Mouse (Mus musculus) heart, embryonic 12.5 days (tissue): ENCODE results near the gene Olfr1432. TPM values are rescaled to one million over a fixed set of nuclear protein-coding genes. Genes with fewer than 3 reads are reported as not detected.
"Not testable (repeated sequence)": the region's sequence is repeated elsewhere in the genome, so short reads cannot be mapped to it uniquely, and the experiment has no call there.

Experiments used
- ATAC-seq: fragments of 200-750 bp; cut with Nextera tagmentation; 2 replicates; pipeline ENCODE4 v1.8.0; 2017; ENCODE audit warnings: moderate TSS enrichment, moderate library complexity; ENCODE audit not compliant: insufficient number of reproducible peaks, low FRiP score
- H3K27ac ChIP-seq: fragments of 300-500 bp; sonication (generic); 2 replicates; pipeline ENCODE4 v1.5.1; 2016; ENCODE audit warnings: mild to moderate bottlenecking, moderate library complexity; ENCODE audit not compliant: poor library complexity, severe bottlenecking
- H3K27me3 ChIP-seq: fragments of 300-500 bp; sonication (generic); replicated peaks from 2 replicates; pipeline ENCODE4 v1.6.1; 2016; ENCODE audit warnings: mild to moderate bottlenecking, moderate library complexity
- H3K36me3 ChIP-seq: fragments of 300-500 bp; sonication (generic); 2 replicates; pipeline ENCODE4 v1.6.1; 2016; ENCODE audit warnings: mild to moderate bottlenecking, moderate library complexity
- H3K4me1 ChIP-seq: fragments of 300-500 bp; sonication (generic); replicated peaks from 2 replicates; pipeline ENCODE4 v1.6.1; 2016; ENCODE audit warnings: mild to moderate bottlenecking
- H3K4me2 ChIP-seq: fragments of 300-500 bp; sonication (generic); 2 replicates; pipeline ENCODE4 v1.6.1; 2016; ENCODE audit warnings: mild to moderate bottlenecking, moderate library complexity
- H3K4me3 ChIP-seq: fragments of 300-500 bp; sonication (generic); 2 replicates; pipeline ENCODE4 v1.5.1; 2016; ENCODE audit warnings: mild to moderate bottlenecking
- H3K9ac ChIP-seq: fragments of 300-500 bp; sonication (generic); 2 replicates; pipeline ENCODE4 v1.6.1; 2016; ENCODE audit warnings: mild to moderate bottlenecking, moderate library complexity
- H3K9me3 ChIP-seq: fragments of 300-500 bp; sonication (generic); replicated peaks from 2 replicates; pipeline ENCODE4 v1.6.1; 2016; ENCODE audit warnings: mild to moderate bottlenecking, moderate library complexity
- WGBS: fragments of 180-500 bp; shearing (Covaris S2); methylation state at CpG from one replicate; pipeline ENCODE4 v1.1.7; 2016; 5-methylcytosine and 5-hydroxymethylcytosine counted together
- polyA plus RNA-seq: library from polyadenylated mRNA; unstranded; fragments of >200 nt; fragmentation: Nextera tagmentation; extraction: Ambion mirVana; gene quantifications from 2 replicates; pipeline ENCODE4 v1.2.1, GENCODE M21; 2016

The Olfr1432 gene
- polyA plus RNA-seq: not detected in 2 replicates

DNA sequence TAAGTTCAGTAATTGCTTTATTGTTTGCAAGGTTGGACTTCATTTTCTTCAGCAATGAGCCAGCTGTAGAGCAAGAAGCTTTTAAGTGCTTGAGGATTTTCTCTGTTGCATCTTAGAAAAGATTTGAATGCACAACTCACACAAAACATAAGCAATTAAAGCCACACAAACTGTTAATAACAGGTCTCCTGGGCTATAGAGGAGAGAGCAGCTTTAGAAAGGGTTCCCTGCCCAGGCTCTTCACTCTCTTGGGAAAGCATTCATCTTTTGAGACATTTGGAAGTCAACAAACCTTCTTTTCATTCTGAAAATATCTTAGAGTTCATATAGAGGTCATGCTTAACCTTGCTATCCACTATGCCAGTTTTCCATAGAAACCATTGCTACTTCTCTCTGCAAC lies at the start of gene Olfr1432:
Gene Olfr1432, minus strand, starts transcription at position 101 of the 400 bp plus-strand sequence.
- H3K9me3 ChIP-seq, H3K4me3 ChIP-seq, H3K27ac ChIP-seq, H3K27me3 ChIP-seq, H3K4me2 ChIP-seq, ATAC-seq, H3K36me3 ChIP-seq, H3K4me1 ChIP-seq, H3K9ac ChIP-seq: not testable (repeated sequence)

DNA sequence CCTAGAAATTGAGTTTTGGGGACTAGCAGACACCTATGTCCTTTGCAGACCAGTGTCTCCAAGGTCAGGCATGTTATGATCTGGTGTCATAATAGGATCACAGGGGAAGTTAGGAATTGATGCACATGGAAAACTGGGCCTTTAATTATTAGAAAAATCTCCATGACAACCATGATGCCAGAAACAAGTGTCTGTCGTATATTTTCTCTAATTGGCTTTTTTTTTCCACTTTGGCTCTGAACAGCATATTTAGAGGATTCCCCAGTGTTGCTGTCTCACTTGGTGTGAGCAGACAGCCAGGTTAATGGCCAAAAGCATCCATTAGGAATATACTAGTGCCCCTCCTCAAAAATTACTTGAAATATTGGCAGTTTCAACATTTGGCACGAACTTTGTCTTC lies 47.2 kb upstream of the Olfr1432 start, which contains the start of gene Olfr1434:
Gene Olfr1434, plus strand, starts transcription at position 301 of the 400 bp plus-strand sequence.
- Histone ChIP-seq H3K36me3 (no peaks in the 10 kb centered on the region), H3K4me3 (no peak within 1 kb of the TSS), H3K4me2 (no peak within 1 kb of the TSS), H3K9ac (no peak within 1 kb of the TSS), H3K9me3 (no peaks in the 10 kb centered on the region), H3K4me1 (no peaks in the 10 kb centered on the region), H3K27ac (no peak within 1 kb of the TSS), H3K27me3 (no peaks in the 10 kb centered on the region)
- WGBS: 55% methylated on average over 2 of the region's 2 CpGs
- no peak for ATAC-seq

DNA sequence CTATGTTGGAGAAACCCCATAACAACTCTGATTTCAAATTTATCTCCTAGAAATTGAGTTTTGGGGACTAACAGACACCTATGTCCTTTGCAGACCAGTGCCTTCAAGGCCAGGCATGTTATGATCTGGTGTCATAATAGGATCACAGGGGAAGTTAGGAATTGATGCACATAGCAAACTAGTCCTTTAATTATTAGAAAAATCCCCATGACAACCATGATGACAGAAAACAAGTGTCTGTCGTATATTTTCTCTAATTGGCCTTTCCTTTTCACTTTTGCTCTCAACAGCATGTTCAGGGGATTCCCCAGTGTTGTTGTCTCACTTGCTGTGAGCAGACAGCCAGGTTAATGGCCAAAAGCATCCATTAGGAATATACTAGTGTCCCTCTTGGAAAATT lies 28.3 kb upstream of the Olfr1432 start, which contains the start of gene Olfr235:
Gene Olfr235, plus strand, starts transcription at position 301 of the 400 bp plus-strand sequence.
- no peak within 1 kb of the TSS for H3K9ac ChIP-seq
- no peak for ATAC-seq
- H3K9me3 ChIP-seq: no peaks in the 10 kb centered on the region
- H3K36me3 ChIP-seq: no peaks in the 10 kb centered on the region
- H3K4me1 ChIP-seq: no peaks in the 10 kb centered on the region
- H3K27ac ChIP-seq: no peak within 1 kb of the TSS
- H3K27me3 ChIP-seq: no peaks in the 10 kb centered on the region
- H3K4me2 ChIP-seq: no peak within 1 kb of the TSS
- 49% methylated on average over 1 of the region's 1 CpGs for WGBS
- H3K4me3 ChIP-seq: no peak within 1 kb of the TSS

DNA sequence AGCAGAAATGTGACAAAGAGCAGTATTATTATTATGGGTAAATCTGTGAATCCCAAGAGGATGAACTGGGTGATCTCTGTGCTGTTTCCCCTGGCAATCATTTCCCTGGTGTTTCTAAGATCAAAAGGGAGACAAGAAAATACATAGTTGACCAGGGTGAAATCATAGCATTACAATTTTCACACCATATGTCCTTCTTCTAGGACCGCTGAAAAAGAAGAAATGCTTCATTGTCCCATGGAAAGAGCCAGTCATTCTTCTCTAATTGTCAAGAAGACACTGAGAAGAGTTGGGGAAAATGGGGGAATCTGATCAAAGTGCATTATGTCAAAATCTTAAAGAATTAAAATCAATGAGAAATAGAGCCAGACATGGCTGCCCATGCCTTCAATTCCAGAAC lies 9.2 kb upstream of the Olfr1432 start, which contains the start of gene Olfr262:
Gene Olfr262, minus strand, starts transcription at position 101 of the 400 bp plus-strand sequence.
- no peak within 1 kb of the TSS for H3K4me2 ChIP-seq
- WGBS: 63% methylated on average over 1 of the region's 1 CpGs
- H3K9me3 ChIP-seq: no peaks in the 10 kb centered on the region
- no peak within 1 kb of the TSS for H3K27ac ChIP-seq
- ATAC-seq: no peak
- H3K4me1 ChIP-seq: no peaks in the 10 kb centered on the region
- no peaks in the 10 kb centered on the region for H3K27me3 ChIP-seq
- no peak within 1 kb of the TSS for H3K4me3 ChIP-seq
- H3K36me3 ChIP-seq: no peaks in the 10 kb centered on the region
- no peak within 1 kb of the TSS for H3K9ac ChIP-seq

DNA sequence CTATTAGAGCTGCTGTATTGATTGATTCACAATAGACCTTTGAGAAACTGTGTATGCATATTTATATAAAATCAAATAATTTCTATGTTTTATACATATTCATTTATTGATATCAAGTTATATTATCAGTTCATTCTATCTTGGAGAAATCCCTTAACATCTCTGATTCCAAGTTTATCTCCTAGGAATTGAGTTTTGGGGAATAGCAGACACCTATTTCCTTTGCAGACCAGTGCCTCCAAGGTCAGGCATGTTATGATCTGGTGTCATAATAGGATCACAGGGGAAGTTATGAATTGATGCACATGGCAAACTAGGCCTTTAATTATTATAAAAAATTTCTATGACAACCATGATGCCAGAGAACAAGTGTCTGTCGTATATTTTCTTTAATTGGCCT lies 32.1 kb downstream of the Olfr1432 start, which contains the start of gene Olfr1431:
Gene Olfr1431, plus strand, starts transcription at position 301 of the 400 bp plus-strand sequence.
- no peak within 1 kb of the TSS for H3K9ac ChIP-seq
- no peak within 1 kb of the TSS for H3K27ac ChIP-seq
- H3K27me3 ChIP-seq: no peaks in the 10 kb centered on the region
- 0 out of 2 replicates have a peak, but pooled peaks cover 2% of the 10 kb centered on the region for H3K9me3 ChIP-seq
- no peak within 1 kb of the TSS for H3K4me2 ChIP-seq
- no peaks in the 10 kb centered on the region for H3K4me1 ChIP-seq
- no peak for ATAC-seq
- H3K36me3 ChIP-seq: no peaks in the 10 kb centered on the region
- 70% methylated on average over 1 of the region's 1 CpGs for WGBS
- no peak within 1 kb of the TSS for H3K4me3 ChIP-seq

DNA sequence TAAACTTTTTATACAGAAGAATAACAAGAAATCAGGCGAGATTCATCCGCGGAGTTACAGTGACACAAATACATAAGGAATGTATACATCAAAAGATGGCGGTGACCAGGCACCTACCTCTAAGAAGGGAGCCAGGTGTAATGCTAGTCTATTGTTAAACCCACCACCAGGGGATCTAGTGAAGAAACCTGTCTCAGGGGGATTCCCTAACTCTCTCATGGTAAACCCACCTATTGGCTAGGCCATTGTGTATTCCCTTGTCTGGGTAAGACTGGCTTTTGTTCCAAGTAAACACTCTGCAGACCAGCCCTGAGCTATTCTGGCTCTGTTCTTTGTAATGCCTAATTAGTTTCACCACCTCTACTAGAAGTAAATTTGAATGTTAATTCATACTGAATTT lies 33.3 kb downstream of the Olfr1432 start:
- not testable (repeated sequence) for H3K27me3 ChIP-seq, H3K27ac ChIP-seq, H3K9ac ChIP-seq, ATAC-seq, H3K9me3 ChIP-seq, H3K4me3 ChIP-seq, H3K4me1 ChIP-seq, H3K36me3 ChIP-seq, H3K4me2 ChIP-seq
- WGBS: 77% methylated on average over 4 of the region's 4 CpGs

Other genes starting within 250 kb of the Olfr1432 start
- not detected in 2 replicates for gene Olfr1423, start 191.3 kb downstream of the Olfr1432 start, polyA plus RNA-seq
- gene Olfr1424, start 169.9 kb downstream of the Olfr1432 start, polyA plus RNA-seq: not detected in 2 replicates
- gene Olfr1425, start 154.9 kb downstream of the Olfr1432 start, polyA plus RNA-seq: not detected in 2 replicates
- not detected in 2 replicates for gene Olfr1426, start 140.6 kb downstream of the Olfr1432 start, polyA plus RNA-seq
- not detected in 2 replicates for gene Olfr1427, start 129.3 kb downstream of the Olfr1432 start, polyA plus RNA-seq
- not detected in 2 replicates for gene Olfr1428, start 116.7 kb downstream of the Olfr1432 start, polyA plus RNA-seq
- gene Olfr76, start 109.4 kb downstream of the Olfr1432 start, polyA plus RNA-seq: not detected in 2 replicates
- not detected in 2 replicates for gene Olfr1555-ps1, start 62.5 kb downstream of the Olfr1432 start, polyA plus RNA-seq
- not detected in 2 replicates for gene Olfr1431, start 32.0 kb downstream of the Olfr1432 start, polyA plus RNA-seq
- not detected in 2 replicates for gene Olfr262, start 9.1 kb upstream of the Olfr1432 start, polyA plus RNA-seq
- gene Olfr235, start 28.4 kb upstream of the Olfr1432 start, polyA plus RNA-seq: not detected in 2 replicates
- gene Olfr1434, start 47.3 kb upstream of the Olfr1432 start, polyA plus RNA-seq: not detected in 2 replicates
- not detected in 2 replicates for gene Olfr1436, start 66.5 kb upstream of the Olfr1432 start, polyA plus RNA-seq
- gene Olfr1437, start 92.5 kb upstream of the Olfr1432 start, polyA plus RNA-seq: not detected in 2 replicates
- gene Olfr1438-ps1, start 103.3 kb upstream of the Olfr1432 start, polyA plus RNA-seq: not detected in 2 replicates
- not detected in 2 replicates for gene Olfr1440, start 154.7 kb upstream of the Olfr1432 start, polyA plus RNA-seq
- not detected in 2 replicates for gene Olfr1441, start 184.8 kb upstream of the Olfr1432 start, polyA plus RNA-seq
- not detected in 2 replicates for gene Pfpl, start 195.3 kb upstream of the Olfr1432 start, polyA plus RNA-seq
- 0.06 and 0.18 TPM in 2 replicates for gene Mpeg1, start 228.2 kb upstream of the Olfr1432 start, polyA plus RNA-seq